Mouse (Mus musculus): Measurements from ENCODE around the gene Shmt2. TPM values are rescaled to one million over a fixed set of nuclear protein-coding genes. Genes with fewer than 3 reads are reported as not detected.
A peak's percentile ranks its signal among the peaks of the same experiment; 100 is the strongest.

The Shmt2 gene
- total RNA-seq, 2 experiments from 2014 or later = 56.1 to 57.7 TPM

DNA sequence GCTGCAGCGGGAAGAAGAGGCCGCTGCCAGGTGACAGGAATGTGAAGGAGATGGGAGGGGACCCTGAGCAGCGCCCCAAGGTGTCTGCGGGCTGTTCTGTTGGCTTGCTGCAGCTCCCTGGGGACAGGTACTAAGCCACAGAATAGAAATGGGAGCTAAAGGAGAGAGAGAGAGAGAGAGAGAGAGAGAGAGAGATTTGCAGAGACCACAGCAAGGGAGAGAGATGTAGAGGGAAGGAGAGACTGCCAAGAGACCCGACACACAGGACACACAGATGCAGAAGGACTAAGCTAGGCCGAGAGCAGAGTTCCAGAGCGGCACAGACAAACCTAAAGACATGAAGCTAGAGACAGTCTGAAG, 10.0 kb downstream of the Shmt2 start:
- no peak for DNase-seq

DNA sequence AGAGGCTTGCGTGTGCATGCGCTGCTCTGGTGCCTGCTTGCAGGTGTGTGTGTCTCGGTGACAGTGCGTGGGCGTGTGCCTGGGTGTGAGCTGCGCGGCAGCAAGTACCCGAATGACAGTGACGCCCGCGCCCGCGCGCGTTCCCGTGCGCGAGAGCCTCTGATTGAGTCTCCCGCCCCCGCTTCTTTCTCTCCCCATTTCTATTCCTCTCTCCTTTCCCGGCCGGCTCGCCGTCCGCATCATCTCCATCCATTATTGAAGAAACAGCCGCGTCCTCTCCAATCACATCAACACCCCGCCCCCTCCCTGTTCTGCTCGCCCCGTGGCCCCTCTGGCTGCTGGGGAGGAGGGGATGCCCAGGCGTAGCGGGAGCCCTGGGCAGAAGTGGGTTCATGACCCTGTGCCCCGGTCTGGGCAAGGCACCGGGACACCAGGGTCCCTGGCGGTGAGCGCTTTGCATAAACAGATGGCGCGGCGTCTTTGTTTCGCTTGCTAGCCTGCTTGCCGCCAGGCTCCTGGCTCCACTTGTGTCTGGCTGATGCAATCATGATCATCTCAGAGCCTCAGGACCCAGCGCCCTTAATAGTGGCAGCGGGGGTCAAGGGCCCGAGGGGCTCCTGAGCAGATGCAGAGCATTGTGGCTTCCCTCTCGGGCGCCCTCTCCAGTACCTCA, 10.5 kb downstream of the Shmt2 start:
- DNase-seq = peak; percentile 45

DNA sequence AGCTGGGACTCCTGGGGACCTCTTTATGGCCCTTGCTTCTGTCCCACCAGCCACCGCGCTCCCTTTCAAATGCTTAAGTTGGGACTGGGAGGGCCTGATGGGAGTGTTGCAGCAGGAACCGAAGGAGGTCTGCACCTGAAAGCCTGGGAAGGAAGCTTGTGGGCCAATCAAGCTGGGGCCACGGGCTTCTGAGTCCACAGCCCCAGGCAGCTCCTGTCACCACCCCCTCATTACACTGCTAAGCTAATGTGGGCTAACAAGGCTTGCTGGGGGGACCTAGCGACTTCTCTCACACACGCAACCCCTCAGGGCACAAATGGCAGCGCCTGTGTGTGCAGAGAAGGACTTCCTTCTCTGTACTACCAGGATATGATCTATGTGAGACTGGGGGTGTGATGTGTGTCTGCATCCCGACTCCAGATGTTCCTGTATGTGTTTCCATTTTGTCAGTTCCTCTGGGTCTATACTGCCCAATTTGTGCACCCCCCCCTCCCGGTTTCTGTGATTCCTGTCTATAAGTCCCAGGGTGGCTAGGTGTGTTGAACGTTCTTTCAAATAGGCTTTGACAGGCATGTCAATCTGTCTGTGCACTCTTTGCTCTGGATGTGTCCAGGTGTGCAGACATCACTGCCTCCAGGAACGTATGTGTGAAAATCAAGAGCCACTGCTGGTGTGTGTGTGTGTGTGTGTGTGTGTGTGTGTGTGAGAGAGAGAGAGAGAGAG, 11.2 kb downstream of the Shmt2 start:
- no peak for DNase-seq

DNA sequence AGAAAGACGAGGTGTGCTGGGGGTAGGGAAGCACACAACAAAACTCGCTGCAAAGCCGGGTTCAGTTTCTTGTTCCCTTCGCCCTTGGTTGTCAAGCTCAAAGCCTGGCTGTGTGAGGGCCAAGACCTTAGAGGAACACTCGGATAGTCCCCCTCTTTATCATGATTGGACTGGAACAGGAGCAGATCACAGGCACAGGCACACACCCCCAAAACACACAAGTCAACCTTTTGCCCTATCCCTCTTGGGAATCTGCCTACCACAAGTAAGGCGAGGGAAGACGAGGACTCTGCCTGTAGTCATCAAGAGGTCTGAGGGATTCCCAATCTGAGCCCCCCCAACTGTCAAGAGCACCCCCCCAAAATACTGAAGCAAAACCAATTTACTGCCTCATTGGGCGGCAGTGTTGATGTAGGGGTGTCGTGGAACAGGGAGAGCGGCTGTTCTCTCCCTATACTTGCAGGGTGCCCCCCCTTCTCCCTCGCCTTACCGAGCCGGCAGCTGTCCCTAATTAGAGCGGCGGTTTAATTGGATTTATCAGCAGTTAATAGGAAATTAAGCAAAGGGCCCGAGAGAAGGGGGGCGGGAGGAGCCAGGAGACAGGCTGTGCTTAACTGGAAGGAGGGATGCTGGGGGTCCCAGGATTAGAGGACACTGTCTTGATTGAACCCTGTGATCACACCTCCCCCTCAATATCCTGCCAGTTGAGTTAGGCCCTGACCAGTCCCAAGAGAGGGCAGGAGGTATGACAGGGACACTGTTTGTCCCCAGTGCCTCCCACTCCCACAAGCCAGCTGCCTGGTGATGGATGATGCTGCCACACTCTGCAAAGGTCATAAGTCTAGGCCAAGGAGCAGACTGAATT, 12.2 kb downstream of the Shmt2 start:
- DNase-seq = no peak

DNA sequence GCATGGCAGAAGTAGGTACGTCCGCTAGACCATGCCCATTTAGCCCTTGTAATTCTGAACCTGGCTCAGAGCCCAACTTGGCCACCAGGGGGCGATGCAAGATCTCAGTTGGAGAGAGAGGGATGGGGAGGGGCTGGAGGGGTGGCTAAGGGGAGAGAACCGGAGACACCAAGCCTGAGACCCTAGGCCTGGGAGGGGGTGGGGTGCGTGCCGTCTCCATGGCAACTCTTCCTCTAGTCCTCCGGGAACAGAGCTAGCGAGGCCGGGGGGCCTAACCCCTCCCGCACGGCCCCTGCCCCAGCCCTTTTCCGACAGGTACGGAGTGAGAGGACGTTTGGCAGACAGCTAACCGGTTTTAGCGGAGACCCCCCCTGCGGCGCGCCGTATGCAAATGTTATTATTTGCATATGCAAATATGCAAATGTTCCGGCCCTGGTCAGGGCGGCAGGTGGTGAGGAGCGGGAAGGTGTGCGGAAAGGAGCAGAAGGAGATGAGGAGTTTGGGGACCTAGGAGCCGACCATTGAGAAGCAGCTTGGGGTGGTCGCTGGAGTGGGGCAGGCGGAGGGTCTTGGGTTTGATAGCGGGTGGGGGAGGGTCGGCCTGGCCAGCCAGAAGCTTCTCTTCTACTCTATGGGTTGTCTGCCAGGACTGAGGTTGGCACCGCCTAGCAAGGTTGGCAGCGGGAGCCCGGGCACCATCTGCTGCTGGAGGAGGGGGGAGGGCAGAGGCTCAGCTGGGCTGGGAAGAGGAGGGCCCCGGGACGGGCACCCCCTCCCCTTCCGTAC, 13.0 kb downstream of the Shmt2 start:
- peak; percentile 89 for DNase-seq

DNA sequence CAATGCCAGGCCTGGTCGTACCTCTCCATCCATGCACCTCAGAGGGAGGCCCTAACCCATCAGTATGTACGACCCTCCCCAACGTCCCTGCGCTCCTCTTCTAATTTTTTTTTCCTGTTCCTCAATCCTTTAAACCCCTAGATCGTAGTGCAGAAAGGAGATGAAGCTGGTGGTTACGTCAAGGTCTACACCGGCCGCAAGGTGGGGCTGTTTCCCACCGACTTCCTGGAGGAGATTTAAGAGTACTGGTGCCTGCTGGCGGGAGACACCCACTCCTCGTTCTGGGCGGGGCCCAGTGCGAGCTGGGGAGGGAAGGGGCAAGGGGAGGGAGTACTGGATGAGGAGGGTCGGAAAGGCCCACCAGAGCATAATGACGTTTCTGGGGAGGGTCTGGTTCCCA, 14.0 kb downstream of the Shmt2 start:
- peak; percentile 81 for DNase-seq

DNA sequence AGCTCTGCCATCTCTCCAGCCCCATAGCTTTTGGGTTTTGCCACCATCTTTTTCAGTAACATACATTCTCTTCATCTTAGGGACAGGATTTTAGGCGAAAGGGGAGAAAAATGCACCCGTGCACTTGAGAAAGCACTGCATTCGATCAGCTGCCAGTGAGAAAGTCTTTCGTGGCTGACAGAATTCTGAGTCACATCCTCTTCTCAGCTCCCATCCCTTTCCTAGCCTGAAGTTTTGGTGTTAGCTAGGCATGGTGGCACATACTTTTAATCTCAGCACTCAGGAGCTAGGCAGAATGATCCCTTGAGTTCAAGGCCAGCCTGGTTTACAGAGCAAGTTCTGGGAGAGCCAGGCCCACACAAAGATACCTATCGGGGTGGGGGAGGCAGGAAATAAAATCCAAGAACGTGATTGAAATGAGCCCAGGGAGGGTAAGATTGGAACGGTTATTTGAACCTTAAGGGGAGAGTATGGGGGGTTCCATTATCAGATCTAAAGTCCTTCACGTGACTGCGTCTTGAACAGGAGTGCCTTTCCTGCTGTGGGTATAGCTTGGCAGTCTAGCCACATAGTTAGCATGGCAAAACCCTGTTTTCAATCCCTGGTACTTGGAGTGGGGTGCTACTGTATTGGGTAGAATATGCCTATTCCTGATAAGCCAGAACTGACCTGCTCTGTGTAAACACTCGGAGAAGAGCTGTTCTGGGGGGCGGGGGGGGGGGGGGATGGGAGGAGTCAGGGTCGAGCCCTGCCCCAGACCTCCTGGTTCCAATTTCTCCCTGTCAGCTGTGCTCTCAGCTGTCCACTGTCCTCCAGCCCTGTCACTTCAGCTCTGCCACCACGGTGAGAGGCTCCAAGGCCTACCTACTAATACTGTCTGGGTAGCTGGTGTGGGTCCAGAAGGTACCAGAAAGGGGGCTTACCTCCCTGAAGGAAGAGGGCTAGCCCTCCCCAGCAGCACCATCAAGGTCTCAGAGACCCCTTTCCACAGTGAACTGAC, 21.1 kb downstream of the Shmt2 start, which contains the start of gene Stac3:
TSS of gene Stac3 (plus strand) at position 793 of the 1,000 bp plus-strand sequence.
- no peak for DNase-seq

DNA sequence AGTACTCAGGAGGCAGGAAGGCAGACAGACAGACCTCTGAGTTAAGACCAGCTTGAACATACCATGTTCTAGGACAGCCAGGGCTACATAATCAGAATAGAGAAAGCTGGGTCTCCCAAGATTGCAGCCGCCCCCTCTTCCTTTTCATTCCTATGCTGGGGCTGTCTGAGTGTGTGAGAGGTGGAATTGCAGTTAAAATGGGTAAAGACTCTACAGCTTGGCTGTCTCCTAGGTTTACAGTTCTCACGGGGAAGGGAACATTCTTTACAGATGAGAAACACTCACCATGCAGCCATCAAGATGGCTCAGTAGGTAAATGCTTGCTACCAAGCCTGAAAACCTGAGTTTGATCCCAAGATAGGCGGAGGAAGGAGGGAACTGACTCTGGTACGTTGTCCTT, 22.2 kb downstream of the Shmt2 start:
- DNase-seq = no peak

DNA sequence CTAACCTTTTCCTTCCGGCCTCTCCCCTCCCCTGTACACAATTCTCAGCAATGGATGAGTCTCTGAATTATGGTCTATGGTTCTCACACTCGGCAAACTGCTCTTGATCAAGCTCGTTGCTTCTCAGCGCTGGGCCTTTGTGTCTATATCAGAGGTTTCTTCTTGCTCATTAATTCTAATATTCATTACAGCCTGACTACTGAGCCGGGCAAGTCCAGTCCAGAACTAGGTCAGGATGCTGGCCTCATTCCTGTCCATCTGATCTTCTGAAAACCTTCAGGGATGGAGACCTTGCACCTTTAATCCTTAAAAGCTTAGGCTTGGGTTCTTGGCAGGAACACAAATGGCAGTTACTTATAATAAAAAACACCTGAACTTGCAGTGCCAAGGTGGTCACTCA, 22.7 kb downstream of the Shmt2 start:
- DNase-seq = no peak

DNA sequence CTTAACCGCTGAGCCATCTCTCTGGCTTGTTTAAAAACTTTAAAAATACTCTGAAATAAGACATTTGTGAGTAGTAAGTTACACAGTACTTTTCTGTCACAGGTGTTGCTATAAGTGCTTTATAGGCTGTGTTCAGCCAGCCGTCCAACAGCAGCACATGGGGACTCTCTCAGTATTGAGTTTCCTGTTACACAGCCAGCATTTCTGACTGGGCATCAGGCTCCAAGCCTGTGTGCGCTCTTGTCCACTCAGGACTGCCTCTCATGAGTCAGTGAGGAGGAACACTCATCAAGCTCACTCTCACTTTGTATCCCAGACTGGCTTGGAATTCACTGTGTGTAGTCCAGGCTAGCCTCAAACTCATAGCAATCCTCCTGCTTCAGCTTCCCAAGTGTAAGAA, 26.1 kb downstream of the Shmt2 start:
- no peak for DNase-seq

DNA sequence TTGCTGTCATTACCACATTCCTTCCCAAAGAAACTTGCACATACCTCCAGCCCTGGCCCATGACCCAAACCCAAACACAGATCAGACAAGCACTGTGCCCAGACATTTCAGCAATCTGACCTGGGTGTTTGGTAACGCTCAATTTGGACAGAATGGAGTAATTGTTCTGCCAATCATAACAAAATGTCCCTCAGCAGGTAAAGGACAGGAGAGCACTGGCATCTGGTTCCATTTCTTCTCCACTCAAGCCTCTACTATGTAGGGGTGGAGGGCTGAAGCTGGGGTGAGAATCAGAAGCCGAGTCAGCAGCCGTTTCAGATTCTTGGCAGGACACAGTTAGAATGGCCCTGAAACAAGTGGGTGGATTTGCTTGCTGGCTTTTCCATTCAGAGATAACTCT, 30.1 kb downstream of the Shmt2 start:
- no peak for DNase-seq

DNA sequence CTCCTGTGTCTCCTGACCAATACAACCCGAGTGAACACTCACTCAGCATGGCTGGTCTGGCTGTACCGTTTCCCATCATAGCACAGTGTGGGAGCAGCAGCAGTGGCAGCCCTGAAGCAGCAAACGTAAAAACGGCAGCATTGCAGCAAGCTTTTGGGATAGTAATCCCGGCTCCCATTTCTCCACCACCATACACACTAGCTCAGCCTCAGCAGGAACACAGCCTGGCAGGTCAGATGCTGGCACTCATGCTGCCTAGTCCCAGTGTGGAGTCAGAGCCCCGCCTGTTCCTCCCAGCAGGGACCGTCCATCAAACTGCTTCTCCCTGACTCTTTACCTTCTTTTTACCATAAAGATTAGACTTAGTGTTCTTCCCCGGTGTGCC, 31.1 kb downstream of the Shmt2 start:
- DNase-seq = no peak

DNA sequence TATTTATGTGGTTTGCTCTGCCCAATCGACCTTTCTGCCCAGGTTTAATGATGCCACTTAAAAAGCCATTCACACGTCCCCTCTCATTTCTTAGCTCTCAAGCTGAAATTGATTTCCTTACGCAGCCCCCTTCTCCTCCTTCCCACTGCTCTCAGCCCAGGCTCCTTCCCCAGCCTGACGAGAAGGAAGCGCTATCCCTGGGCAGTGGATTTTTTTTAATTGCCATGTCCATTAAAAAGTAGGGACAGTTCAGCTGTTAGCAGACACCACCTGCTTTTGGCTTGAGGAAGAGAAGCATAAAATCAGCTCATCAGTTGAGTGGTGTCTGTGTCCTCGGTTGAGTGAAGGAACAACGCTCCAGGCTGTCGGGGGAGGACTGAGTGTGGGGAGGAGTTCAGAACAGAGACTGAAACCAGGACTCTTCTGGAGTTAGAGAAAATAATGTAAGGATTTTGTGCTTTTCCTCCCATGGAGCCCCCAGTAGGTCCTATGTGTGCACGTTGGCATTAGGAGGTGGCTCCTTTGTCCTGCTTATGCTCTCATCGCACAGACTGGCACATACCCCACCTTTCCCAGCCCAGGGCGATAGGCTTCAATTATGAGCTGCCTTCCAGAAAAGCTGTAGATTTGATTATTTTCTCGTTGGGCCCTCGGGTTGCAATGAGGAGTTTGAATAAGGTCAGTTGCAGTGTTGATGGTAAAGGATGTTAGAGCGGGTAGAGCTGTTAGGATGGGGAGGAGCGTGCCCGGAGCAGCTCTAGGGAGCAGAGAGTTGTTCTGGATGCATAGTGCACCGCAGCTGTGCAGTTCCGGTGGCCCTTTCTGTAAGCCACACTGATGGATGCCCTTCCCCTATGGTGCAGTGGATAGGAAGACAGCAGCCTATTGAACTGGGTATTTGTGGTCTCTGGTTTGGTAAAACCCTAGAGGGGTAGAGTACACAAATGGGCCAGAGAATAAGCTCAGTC, 31.8 kb downstream of the Shmt2 start:
- no peak for DNase-seq

DNA sequence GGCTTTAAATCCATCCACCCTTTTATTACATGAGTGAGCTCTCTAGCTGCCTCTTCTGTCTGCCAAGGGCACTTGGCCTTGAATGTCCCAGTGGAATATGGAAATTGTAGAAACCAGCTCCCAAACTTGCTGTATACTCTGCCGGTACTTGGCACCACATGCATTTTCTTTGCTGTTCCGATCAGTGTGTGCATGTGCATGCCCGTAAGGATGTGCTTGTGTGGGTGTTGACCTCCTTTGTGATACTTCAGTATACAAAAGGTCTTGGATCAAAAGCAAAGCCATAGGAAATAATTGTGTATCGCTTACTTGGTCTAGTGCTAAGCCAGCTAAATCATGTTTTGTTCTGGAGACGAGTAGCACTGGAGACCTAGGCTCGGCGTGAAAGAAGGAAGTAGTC, 33.4 kb downstream of the Shmt2 start:
- DNase-seq = no peak

DNA sequence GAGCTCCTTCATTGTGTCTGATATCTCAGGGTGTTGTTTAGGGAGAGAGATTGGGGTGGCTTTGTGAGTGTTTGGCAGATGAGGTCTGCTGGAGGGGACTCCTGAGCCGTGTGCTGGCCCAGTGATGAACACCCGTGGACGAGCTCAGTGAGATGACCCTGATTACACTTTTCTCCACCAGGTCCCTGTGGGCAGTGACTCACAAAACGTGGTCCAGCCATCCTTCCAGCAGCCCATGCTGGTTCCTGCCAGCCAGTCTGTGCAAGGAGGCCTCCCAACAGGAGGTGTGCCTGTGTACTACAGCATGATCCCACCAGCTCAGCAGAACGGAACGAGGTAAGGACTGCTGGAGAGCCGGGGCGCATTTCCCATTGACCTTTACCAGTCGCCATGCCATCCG, 37.0 kb downstream of the Shmt2 start:
- no peak for DNase-seq

DNA sequence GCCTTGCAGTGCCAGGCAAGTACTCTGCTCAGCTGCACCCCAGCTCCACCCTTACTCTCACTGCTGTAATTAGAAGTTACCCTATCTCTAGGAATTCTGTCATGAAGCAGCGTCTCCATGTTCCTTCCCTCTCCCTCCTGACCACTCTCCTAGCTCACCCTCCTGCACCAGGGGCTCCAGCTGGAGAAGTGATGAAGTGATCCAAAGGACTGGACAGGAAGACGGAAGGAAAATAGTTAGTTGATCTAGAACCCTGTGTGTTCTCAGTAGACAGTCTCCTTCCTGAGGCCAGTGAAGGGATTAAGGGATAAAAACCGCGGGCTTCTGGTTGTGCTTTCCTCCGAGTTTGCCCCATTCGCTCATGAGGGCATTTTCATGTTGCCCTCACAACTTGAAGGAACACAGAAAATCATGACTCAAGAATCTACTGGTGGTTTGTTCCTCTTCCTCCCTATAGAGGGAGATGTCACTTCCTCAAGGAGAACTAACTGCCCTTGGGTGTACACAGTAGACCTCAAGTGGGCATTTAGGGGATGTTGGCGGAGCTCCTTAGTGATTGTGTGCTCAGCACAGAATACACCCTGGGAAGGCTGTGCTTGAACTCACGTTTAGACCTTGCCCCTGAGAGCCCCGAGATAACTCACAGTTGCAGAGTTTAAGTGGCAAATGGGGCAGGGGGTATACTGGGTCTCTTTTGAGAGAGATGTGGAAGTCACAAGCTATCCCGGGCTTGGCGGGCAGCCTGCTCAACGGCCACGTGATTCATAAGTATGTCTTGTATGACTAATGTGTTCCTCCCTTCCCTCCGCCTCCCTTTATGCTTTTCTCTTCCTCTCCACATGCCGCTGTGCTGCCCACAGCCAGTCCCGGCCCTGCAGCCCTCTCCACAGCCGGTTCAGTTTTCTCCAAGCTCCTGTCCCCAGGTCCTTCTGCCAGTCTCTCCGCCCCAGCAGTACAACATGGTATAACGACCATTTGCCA, 41.1 kb downstream of the Shmt2 start:
- DNase-seq = peak; percentile 78

DNA sequence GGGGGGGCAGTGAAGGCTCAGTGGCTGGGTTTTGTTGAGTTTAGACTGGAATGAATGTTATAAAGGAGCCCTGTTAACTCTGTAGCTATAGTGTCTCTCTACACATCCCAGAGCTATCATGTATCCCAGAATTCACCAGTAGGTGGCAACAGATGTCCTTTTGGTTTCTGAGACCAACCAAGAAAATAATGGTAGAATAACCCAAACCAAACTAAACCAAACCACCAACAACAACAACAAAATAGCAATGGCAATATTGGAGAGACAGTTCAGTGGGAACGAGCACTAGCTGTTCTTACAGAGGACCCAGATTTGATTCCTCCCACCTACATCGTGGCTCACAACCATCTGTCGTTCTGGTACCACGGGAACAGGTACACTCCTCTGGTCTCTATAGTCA, 43.1 kb downstream of the Shmt2 start:
- peak; percentile 53 for DNase-seq

DNA sequence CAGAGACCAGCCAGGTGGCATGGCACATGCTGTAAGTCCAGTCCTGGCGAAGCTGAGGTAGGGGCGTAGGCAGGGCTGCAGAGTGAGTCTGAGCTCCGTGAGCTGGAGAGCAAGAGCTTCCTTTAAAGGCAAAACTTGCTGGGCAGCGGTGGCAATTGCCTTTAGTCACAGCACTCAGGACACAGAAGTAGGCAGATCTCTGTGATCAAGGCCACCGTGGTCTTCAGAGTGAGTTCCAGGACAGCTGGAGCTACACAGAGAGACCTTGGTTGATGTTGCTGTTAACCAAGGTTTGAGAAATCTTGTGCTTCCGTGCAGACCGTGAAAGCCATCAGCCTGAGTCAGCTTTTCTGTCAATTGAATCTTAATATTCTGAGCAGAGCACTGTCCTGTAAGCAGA, 44.9 kb downstream of the Shmt2 start:
- DNase-seq = peak; percentile 46

DNA sequence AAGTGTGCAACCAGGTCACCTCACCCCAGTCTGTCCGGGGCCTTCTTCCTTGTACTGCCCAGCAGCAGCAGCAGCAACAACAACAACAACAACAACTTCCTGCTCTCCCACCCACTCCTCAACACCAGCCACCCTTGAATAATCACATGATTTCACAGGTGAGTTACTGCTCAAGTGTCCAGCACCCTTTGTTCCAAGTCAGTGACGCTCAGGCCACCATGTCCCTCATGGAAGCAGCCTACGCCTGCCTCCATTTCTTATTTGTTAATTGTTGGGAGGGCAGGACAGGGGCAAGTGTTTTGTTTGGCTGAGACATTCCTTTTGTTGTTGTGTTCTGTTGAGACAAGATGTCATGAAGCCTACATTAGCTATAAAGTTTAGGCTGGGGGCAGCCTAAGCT, 45.7 kb downstream of the Shmt2 start:
- no peak for DNase-seq

Data from adrenal gland, postnatal 10 days (tissue).